Mouse (Mus musculus) spleen, postnatal 10 days (tissue): Measurements from ENCODE around the gene Gpn3.

Experiments
- DNase-seq, 2 experiments: peaks; one replicate each; pipeline ENCODE4 v3.0.0; 2021 to 2022; ENCODE audit warnings: low spot score in 2 of 2

The Gpn3 gene

GRCm38 (mm10) chr5:122421271-122422068, 49.8 kb downstream of the Gpn3 start, which contains the start of gene Anapc7:
Anapc7 (plus strand) TSS chr5:122421693.
- no peak for DNase-seq

GRCm38 (mm10) chr5:122422071-122422964, 50.6 kb downstream of the Gpn3 start:
- DNase-seq = peak; percentile 94 to 98

- no peak for DNase-seq
Observed at GRCm38 (mm10) chr5:122423083-122423482, 51.4 kb downstream of the Gpn3 start.

GRCm38 (mm10) chr5:122425550-122425949, 53.9 kb downstream of the Gpn3 start:
- no peak for DNase-seq

GRCm38 (mm10) chr5:122430036-122430775, 58.5 kb downstream of the Gpn3 start:
- DNase-seq = no peak

- no peak for DNase-seq
Observed at GRCm38 (mm10) chr5:122431221-122431620, 59.5 kb downstream of the Gpn3 start.
